Mouse (Mus musculus): ENCODE results near the gene Zfp786. TPM values are rescaled to one million over a fixed set of nuclear protein-coding genes. Genes with fewer than 3 reads are reported as not detected.

Gene Zfp786
- polyA plus RNA-seq, 1 experiment from 2014 or later: 3.2 TPM

- Histone ChIP-seq H3K4me3 (replicated peaks) (no peak overlapping the region), H3K9me3 (no peaks in the 10 kb centered on the region), H3K36me3 (no peaks in the 10 kb centered on the region), H3K4me1 (peaks cover 7% of the 10 kb centered on the region; the same call in 1 of the 2 replicates), H3K9ac (no peak overlapping the region), H3K4me2 (no peak overlapping the region), H3K27me3 (replicated peaks) (no peaks in the 10 kb centered on the region), H3K27ac (no peak overlapping the region)
- ATAC-seq (ENCODE audit: insufficient read depth, low FRiP score, low read depth): no peak
- 94% methylated on average over 1 of the region's 1 CpGs for WGBS
Measured at GRCm38 (mm10) chr6:47842337-47842736, 11.7 kb upstream of the Zfp786 start.

DNA sequence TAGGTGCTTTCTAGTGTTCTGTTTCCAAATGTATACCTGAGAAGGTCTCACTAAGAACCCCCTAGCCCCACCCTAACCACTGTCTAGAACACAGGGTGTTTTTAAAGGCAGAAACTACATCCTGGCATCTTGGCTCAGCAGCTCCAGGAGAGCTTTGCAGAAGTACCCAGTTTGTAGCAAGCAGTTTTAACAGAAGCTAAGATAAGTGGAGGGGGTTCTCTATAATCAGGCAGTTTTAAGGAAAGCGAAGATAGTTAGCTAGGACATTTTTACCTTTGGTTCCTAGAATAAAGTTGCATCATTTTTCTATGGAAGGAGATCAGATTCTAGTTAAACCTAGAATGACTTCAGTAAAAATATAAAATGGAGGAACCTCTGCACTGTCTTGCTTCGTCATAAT lies 11.2 kb upstream of the Zfp786 start:
- ATAC-seq (ENCODE audit: insufficient read depth, low FRiP score, low read depth): no peak
- Histone ChIP-seq H3K9me3 (no peaks in the 10 kb centered on the region), H3K27me3 (replicated peaks) (no peaks in the 10 kb centered on the region), H3K4me1 (peaks cover 7% of the 10 kb centered on the region; the same call in 1 of the 2 replicates), H3K36me3 (no peaks in the 10 kb centered on the region), H3K4me2 (no peak overlapping the region), H3K27ac (no peak overlapping the region), H3K4me3 (replicated peaks) (no peak overlapping the region), H3K9ac (no peak overlapping the region)
- 95% methylated on average over 2 of the region's 2 CpGs for WGBS

DNA sequence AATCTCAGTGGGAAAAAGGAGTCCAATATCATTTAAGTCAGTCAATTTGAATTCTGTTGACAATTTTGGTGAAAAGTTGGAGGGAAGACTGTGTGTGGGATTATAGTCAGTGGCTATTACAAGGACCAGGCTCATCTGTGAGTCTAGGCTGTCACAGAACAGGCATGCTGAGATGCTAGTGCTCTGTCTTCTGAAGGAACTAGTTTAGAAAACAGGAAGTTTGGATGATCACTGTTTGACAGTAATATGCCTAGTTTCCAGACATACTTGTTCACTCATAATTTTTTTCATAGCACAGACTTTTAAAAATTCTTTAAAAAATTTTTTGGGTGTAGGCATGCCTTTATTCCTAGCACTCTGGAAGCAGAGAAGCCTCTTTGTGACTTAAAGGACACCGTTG lies 10.4 kb upstream of the Zfp786 start:
- Histone ChIP-seq H3K27ac (no peak overlapping the region), H3K9me3 (no peaks in the 10 kb centered on the region), H3K4me1 (peaks cover 7% of the 10 kb centered on the region; the same call in 1 of the 2 replicates), H3K27me3 (replicated peaks) (no peaks in the 10 kb centered on the region), H3K4me3 (replicated peaks) (no peak overlapping the region), H3K9ac (no peak overlapping the region), H3K4me2 (no peak overlapping the region), H3K36me3 (no peaks in the 10 kb centered on the region)
- ATAC-seq (ENCODE audit: insufficient read depth, low FRiP score, low read depth): no peak
- 90% methylated on average over 1 of the region's 1 CpGs for WGBS

GRCm38 (mm10) chr6:47837630-47838029 lies 7.0 kb upstream of the Zfp786 start:
- no peak overlapping the region for H3K4me3 ChIP-seq (replicated peaks)
- H3K9me3 ChIP-seq: no peaks in the 10 kb centered on the region
- peaks cover 7% of the 10 kb centered on the region; the same call in 1 of the 2 replicates for H3K4me1 ChIP-seq
- no peaks in the 10 kb centered on the region for H3K27me3 ChIP-seq (replicated peaks)
- no peak overlapping the region for H3K27ac ChIP-seq
- no peaks in the 10 kb centered on the region for H3K36me3 ChIP-seq
- no peak overlapping the region for H3K9ac ChIP-seq
- WGBS: 64% methylated on average over 2 of the region's 2 CpGs
- ATAC-seq (ENCODE audit: insufficient read depth, low FRiP score, low read depth): no peak
- no peak overlapping the region for H3K4me2 ChIP-seq

DNA sequence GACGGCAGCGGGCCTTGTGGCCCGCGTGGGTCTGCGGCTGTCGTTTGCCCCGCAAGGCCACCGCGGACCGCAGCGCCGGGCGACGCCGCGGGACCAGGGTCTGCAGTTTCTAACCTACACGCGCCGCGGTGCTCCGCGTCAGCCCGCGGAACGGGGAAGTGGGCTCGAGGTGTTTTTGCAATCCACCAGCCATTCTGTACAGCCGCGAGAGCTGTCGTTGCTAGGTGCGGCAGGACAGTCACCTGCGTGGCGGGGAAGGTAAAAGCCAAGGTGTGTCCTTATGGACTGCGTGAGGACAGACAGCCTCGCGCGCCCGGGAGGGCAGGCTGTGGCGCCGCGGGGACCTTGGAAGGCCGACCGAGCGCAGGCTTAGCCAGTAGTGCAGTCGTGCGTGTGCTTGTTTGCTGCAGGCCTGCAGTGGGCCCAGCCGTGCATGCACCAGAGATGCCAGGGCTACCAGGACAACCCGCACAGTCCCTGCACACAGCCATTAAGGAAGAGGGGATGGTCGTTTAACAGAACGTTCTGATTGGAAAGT lies 5.4 kb upstream of the Zfp786 start:
- under 1% methylated on average over 49 of the region's 49 CpGs for WGBS
- H3K4me1 ChIP-seq: peaks cover 7% of the 10 kb centered on the region; the same call in 1 of the 2 replicates
- H3K9me3 ChIP-seq: no peaks in the 10 kb centered on the region
- peak overlapping the region; percentile 69 for H3K4me3 ChIP-seq (replicated peaks)
- peak overlapping the region; percentile 58 for H3K4me2 ChIP-seq
- H3K27ac ChIP-seq: peak overlapping the region; percentile 96
- H3K36me3 ChIP-seq: no peaks in the 10 kb centered on the region
- peak; percentile 73 for ATAC-seq (ENCODE audit: insufficient read depth, low FRiP score, low read depth)
- H3K9ac ChIP-seq: peak overlapping the region; percentile 81
- H3K27me3 ChIP-seq (replicated peaks): no peaks in the 10 kb centered on the region

GRCm38 (mm10) chr6:47835482-47835983 lies 4.9 kb upstream of the Zfp786 start, which contains the start of gene Zfp398:
Gene Zfp398, plus strand, starts transcription at chr6:47835661.
- Histone ChIP-seq H3K9me3 (no peaks in the 10 kb centered on the region), H3K4me3 (replicated peaks) (peak within 1 kb of the TSS; percentile 69), H3K27ac (peak within 1 kb of the TSS; percentile 96), H3K9ac (peak within 1 kb of the TSS; percentile 81), H3K36me3 (no peaks in the 10 kb centered on the region), H3K4me1 (peaks cover 10% of the 10 kb centered on the region), H3K27me3 (replicated peaks) (no peaks in the 10 kb centered on the region), H3K4me2 (peak within 1 kb of the TSS; percentile 58)
- peak; percentile 94 for ATAC-seq (ENCODE audit: insufficient read depth, low FRiP score, low read depth)
- under 1% methylated on average over 52 of the region's 52 CpGs for WGBS

DNA sequence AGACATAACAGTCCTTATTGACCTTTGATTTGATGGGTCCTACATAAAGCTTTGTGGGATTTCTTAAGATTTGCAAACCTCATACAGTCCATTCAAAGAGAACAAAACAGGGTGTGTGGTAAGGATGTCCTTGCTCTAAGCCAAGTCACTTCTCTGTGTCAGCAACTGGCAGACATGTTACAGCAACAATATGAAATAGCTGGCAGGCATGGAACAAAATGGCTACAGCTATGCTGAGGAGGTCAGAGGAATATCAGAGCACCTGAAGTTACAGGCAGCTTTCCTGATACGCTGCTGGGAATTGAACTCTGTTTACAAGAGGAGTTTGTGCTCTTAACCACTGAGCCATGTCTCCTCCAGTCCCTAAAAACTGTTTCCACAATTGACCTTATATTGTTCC lies 1.6 kb upstream of the Zfp786 start:
- Histone ChIP-seq H3K27me3 (replicated peaks) (no peaks in the 10 kb centered on the region), H3K4me2 (no peak overlapping the region), H3K9me3 (no peaks in the 10 kb centered on the region), H3K4me1 (peaks cover 4% of the 10 kb centered on the region), H3K27ac (no peak overlapping the region), H3K9ac (no peak overlapping the region), H3K4me3 (replicated peaks) (no peak overlapping the region), H3K36me3 (no peaks in the 10 kb centered on the region)
- no peak for ATAC-seq (ENCODE audit: insufficient read depth, low FRiP score, low read depth)
- WGBS: 79% methylated on average over 1 of the region's 1 CpGs

DNA sequence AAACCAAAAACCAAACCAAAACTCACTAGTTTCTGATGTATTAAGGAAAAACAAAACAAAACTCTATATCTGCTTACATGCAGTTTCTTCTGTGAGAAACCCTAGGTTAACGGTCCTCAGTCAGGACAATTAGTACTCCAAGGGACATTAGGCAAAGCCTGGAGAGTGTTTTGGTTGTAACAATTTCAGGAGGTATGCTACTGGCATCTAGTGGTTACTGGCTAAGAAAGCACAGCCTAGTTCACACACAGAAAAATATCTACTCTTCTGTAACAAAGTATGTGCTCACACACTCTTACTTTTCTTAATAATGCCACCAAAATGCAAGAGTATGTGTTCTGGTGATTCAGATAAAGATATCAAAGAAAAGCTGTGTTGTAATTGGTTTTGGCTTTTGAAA lies 1.7 kb downstream of the Zfp786 start:
- ATAC-seq (ENCODE audit: insufficient read depth, low FRiP score, low read depth): no peak
- WGBS: 25% methylated on average over 1 of the region's 1 CpGs
- H3K4me2 ChIP-seq: no peak overlapping the region

DNA sequence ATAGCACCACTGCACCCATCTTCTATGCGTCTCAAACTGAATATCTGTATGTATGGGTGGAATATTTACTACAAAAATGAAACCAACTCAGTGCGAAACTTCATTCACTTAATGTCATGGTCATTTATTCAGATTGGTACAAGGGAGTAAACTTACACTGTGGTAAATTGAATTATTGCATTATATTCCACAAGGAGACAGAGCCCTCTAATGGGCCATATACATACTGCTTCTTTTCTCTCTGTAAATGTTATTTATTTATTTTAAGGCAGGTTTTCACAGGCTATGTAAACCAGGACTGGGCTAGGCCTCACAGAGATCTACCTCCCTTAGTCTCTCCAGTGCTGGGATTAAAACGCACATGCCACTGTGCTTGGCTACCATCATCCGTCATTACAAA lies 3.2 kb downstream of the Zfp786 start:
- no peak overlapping the region for H3K27ac ChIP-seq
- no peak overlapping the region for H3K4me2 ChIP-seq
- H3K4me1 ChIP-seq: peaks cover 4% of the 10 kb centered on the region; the same call in 1 of the 2 replicates
- H3K27me3 ChIP-seq (replicated peaks): no peaks in the 10 kb centered on the region
- WGBS: 85% methylated on average over 4 of the region's 4 CpGs
- ATAC-seq (ENCODE audit: insufficient read depth, low FRiP score, low read depth): no peak
- no peaks in the 10 kb centered on the region for H3K36me3 ChIP-seq
- H3K9ac ChIP-seq: no peak overlapping the region
- H3K9me3 ChIP-seq: no peaks in the 10 kb centered on the region
- H3K4me3 ChIP-seq (replicated peaks): no peak overlapping the region

More for the DNA sequence above, 1.7 kb downstream of the Zfp786 start:
- H3K4me3 ChIP-seq (replicated peaks): no peak overlapping the region
- no peaks in the 10 kb centered on the region for H3K36me3 ChIP-seq
- no peak overlapping the region for H3K9ac ChIP-seq
- no peaks in the 10 kb centered on the region for H3K9me3 ChIP-seq
- no peaks in the 10 kb centered on the region for H3K27me3 ChIP-seq (replicated peaks)
- H3K4me1 ChIP-seq: peaks cover 4% of the 10 kb centered on the region; the same call in 1 of the 2 replicates
- no peak overlapping the region for H3K27ac ChIP-seq

- Histone ChIP-seq H3K27ac (no peak overlapping the region), H3K9ac (no peak overlapping the region), H3K4me2 (no peak overlapping the region), H3K4me1 (no peaks in the 10 kb centered on the region), H3K27me3 (replicated peaks) (no peaks in the 10 kb centered on the region), H3K9me3 (no peaks in the 10 kb centered on the region), H3K4me3 (replicated peaks) (no peak overlapping the region), H3K36me3 (no peaks in the 10 kb centered on the region; the same call in 1 of the 2 replicates)
- WGBS: 52% methylated on average over 2 of the region's 2 CpGs
- no peak for ATAC-seq (ENCODE audit: insufficient read depth, low FRiP score, low read depth)
Measured at GRCm38 (mm10) chr6:47824241-47824640, 6.4 kb downstream of the Zfp786 start.

- no peaks in the 10 kb centered on the region for H3K4me1 ChIP-seq
- no peaks in the 10 kb centered on the region for H3K9me3 ChIP-seq
- no peak overlapping the region for H3K4me3 ChIP-seq (replicated peaks)
- 91% methylated on average over 6 of the region's 6 CpGs for WGBS
- H3K36me3 ChIP-seq: no peaks in the 10 kb centered on the region; the same call in 1 of the 2 replicates
- no peaks in the 10 kb centered on the region for H3K27me3 ChIP-seq (replicated peaks)
- no peak overlapping the region for H3K9ac ChIP-seq
- no peak overlapping the region for H3K4me2 ChIP-seq
- H3K27ac ChIP-seq: no peak overlapping the region
- ATAC-seq (ENCODE audit: insufficient read depth, low FRiP score, low read depth): no peak
Measured at GRCm38 (mm10) chr6:47821776-47822175, 8.9 kb downstream of the Zfp786 start.

DNA sequence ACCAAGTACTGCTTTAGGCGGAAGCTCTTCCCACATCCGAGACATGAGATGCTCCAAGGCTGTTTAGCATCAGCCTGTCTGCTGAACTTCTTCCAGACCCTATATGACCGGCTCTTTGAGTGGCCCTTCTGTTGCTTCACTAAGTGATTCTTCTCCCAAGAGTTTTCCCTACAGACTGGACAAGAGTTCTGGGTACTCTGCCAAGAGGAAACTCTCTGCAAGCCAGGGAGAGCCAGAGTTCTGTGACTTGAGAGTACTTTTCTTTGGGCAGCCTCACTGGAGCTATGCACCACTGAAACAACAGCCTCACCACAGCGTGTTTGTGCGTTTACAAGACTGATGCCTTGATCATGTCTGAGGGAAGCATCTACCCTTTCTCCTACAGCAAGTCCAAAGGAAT lies 9.4 kb downstream of the Zfp786 start:
- Histone ChIP-seq H3K9ac (no peak overlapping the region), H3K4me1 (no peaks in the 10 kb centered on the region), H3K4me2 (no peak overlapping the region), H3K4me3 (replicated peaks) (no peak overlapping the region), H3K36me3 (no peaks in the 10 kb centered on the region; the same call in 1 of the 2 replicates), H3K9me3 (no peaks in the 10 kb centered on the region), H3K27ac (no peak overlapping the region), H3K27me3 (replicated peaks) (no peaks in the 10 kb centered on the region)
- 91% methylated on average over 5 of the region's 5 CpGs for WGBS
- no peak for ATAC-seq (ENCODE audit: insufficient read depth, low FRiP score, low read depth)
